Mouse (Mus musculus) ovary, postnatal 14 days (tissue): ENCODE data around the gene Tmsb15l.
"Not testable (repeated sequence)": the region's sequence is repeated elsewhere in the genome, so short reads cannot be mapped to it uniquely, and the experiment has no call there.

ENCODE experiments used
- DNase-seq: peaks from one replicate; pipeline ENCODE4 v3.0.0; 2022; ENCODE audit warnings: low spot score

The Tmsb15l gene

GRCm38 (mm10) chrX:136976424-136977084, at the start of gene Tmsb15l, which contains the start of gene Tmsb15b1:
Gene Tmsb15l, minus strand, starts transcription at chrX:136976869.
Gene Tmsb15b1, minus strand, starts transcription at chrX:136976874.
- DNase-seq = no peak

GRCm38 (mm10) chrX:137019310-137019709, 42.6 kb upstream of the Tmsb15l start:
- peak; percentile 35 for DNase-seq

GRCm38 (mm10) chrX:137017668-137018067, 41.0 kb upstream of the Tmsb15l start:
- no peak for DNase-seq

- peak; percentile 29 for DNase-seq
Observed at GRCm38 (mm10) chrX:137015099-137015709, 38.5 kb upstream of the Tmsb15l start.

- no peak for DNase-seq
Observed at GRCm38 (mm10) chrX:136996256-136996655, 19.6 kb upstream of the Tmsb15l start.

GRCm38 (mm10) chrX:136993641-136994040, 17.0 kb upstream of the Tmsb15l start:
- DNase-seq = no peak

- peak; percentile 4 for DNase-seq
Observed at GRCm38 (mm10) chrX:136992978-136993547, 16.4 kb upstream of the Tmsb15l start, which contains the start of gene Zcchc18. Gene Zcchc18, plus strand, starts transcription at chrX:136993155.

GRCm38 (mm10) chrX:136992191-136992965, 15.7 kb upstream of the Tmsb15l start:
- no peak for DNase-seq

- DNase-seq = no peak
Observed at GRCm38 (mm10) chrX:136991274-136991673, 14.6 kb upstream of the Tmsb15l start.

GRCm38 (mm10) chrX:136986039-136986438, 9.4 kb upstream of the Tmsb15l start:
- no peak for DNase-seq

GRCm38 (mm10) chrX:136978616-136979015, 1.9 kb upstream of the Tmsb15l start:
- no peak for DNase-seq

- DNase-seq = not testable (repeated sequence)
Observed at GRCm38 (mm10) chrX:136975397-136975796, 1.3 kb downstream of the Tmsb15l start, which contains the start of gene Tmsb15b2. Gene Tmsb15b2, minus strand, starts transcription at chrX:136975497.

GRCm38 (mm10) chrX:136959688-136960087, 17.0 kb downstream of the Tmsb15l start:
- no peak for DNase-seq

GRCm38 (mm10) chrX:136958300-136958699, 18.4 kb downstream of the Tmsb15l start:
- DNase-seq = not testable (repeated sequence)

GRCm38 (mm10) chrX:136957583-136958279, 18.9 kb downstream of the Tmsb15l start:
- peak; percentile 34 for DNase-seq

- no peak for DNase-seq
Observed at GRCm38 (mm10) chrX:136937985-136938384, 38.7 kb downstream of the Tmsb15l start.

GRCm38 (mm10) chrX:136927031-136927430, 49.6 kb downstream of the Tmsb15l start, which contains the start of gene H2bfm:
Gene H2bfm, plus strand, starts transcription at chrX:136927325.
- DNase-seq = no peak

- no peak for DNase-seq
Observed at GRCm38 (mm10) chrX:136925863-136926262, 50.8 kb downstream of the Tmsb15l start.
